Mouse (Mus musculus): ENCODE measurements around the gene Gm29049. TPM values are rescaled to one million over a fixed set of nuclear protein-coding genes. Genes with fewer than 3 reads are reported as not detected.
"Not testable (repeated sequence)": the region's sequence is repeated elsewhere in the genome, so short reads cannot be mapped to it uniquely, and the experiment has no call there.

Gm29049 gene
- not detected in 2 replicates for polyA plus RNA-seq (2014; fragmentation: Nextera tagmentation; extraction: Ambion mirVana)

DNA sequence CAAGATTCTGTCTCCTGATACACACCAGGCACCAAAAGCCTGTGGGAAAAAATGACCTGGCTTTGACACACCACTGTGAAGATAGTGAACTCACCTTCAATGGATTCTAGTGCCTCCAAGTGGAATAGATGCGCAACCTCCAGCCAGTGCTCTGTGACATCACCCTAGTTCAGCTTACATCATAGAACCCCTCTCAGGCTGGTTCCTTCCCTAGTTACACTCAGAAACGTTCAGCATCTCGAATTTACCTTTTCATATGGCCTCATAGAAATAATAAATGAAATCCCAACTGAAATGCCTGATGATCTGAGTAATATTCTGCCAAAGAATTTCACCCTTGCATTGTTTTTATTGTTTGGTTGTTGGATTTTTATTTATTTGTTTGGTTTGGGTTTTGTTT lies at the start of gene Gm29049:
Gene Gm29049, minus strand, starts transcription at position 101 of the 400 bp plus-strand sequence.
- H3K27ac ChIP-seq (ENCODE audit: low read depth); H3K36me3 ChIP-seq (ENCODE audit: control insufficient read depth, insufficient read depth, low read length); H3K27me3 ChIP-seq (replicated peaks; ENCODE audit: control insufficient read depth, insufficient read depth, low read length); DNase-seq (ENCODE audit: low spot score); H3K4me1 ChIP-seq (replicated peaks; ENCODE audit: control insufficient read depth, insufficient read depth, low read length); H3K4me3 ChIP-seq (ENCODE audit: low read depth, low read length); H3K9ac ChIP-seq (ENCODE audit: low read length); H3K9me3 ChIP-seq (ENCODE audit: control insufficient read depth, low read length); H3K4me2 ChIP-seq (ENCODE audit: low read length); ATAC-seq (replicated peaks; ENCODE audit: low FRiP score, low TSS enrichment, low read depth): not testable (repeated sequence)
- WGBS, result 33% methylated on average over 2 of the region's 3 CpGs

Other genes with a start within 250 kb of the Gm29049 start
- not detected in 2 replicates for gene Gm20825, start 74.3 kb upstream of the Gm29049 start, polyA plus RNA-seq (2014; fragmentation: Nextera tagmentation; extraction: Ambion mirVana)

All from intestine, embryonic 14.5 days (tissue).